Mouse (Mus musculus) midbrain, embryonic 12.5 days (tissue): Measurements from ENCODE around the gene Hmgcll1. TPM values are rescaled to one million over a fixed set of nuclear protein-coding genes. Genes with fewer than 3 reads are reported as not detected.
"Not testable (repeated sequence)": the region's sequence is repeated elsewhere in the genome, so short reads cannot be mapped to it uniquely, and the experiment has no call there.

ENCODE experiments used
- ATAC-seq: fragments of 200-750 bp; cut with Nextera tagmentation; 2 replicates; pipeline ENCODE4 v1.8.0; 2017; ENCODE audit warnings: low read depth, moderate TSS enrichment, moderate library complexity; ENCODE audit not compliant: low FRiP score
- H3K27ac ChIP-seq: fragments of 300-500 bp; sonication (generic); replicated peaks from 2 replicates; pipeline ENCODE4 v1.5.1; 2016; ENCODE audit warnings: mild to moderate bottlenecking
- H3K27me3 ChIP-seq: fragments of 300-500 bp; sonication (generic); 2 replicates; pipeline ENCODE4 v1.6.1; 2016; ENCODE audit warnings: mild to moderate bottlenecking
- H3K36me3 ChIP-seq: fragments of 300-500 bp; sonication (generic); 2 replicates; pipeline ENCODE4 v1.6.1; 2016
- H3K4me1 ChIP-seq: fragments of 300-500 bp; sonication (generic); 2 replicates; pipeline ENCODE4 v1.6.1; 2016
- H3K4me2 ChIP-seq: fragments of 300-500 bp; sonication (generic); replicated peaks from 2 replicates; pipeline ENCODE4 v1.6.1; 2016; ENCODE audit warnings: mild to moderate bottlenecking, moderate library complexity
- H3K4me3 ChIP-seq: fragments of 300-500 bp; sonication (generic); 2 replicates; pipeline ENCODE4 v1.5.1; 2016; ENCODE audit warnings: mild to moderate bottlenecking
- H3K9ac ChIP-seq: fragments of 300-500 bp; sonication (generic); replicated peaks from 2 replicates; pipeline ENCODE4 v1.6.1; 2016; ENCODE audit warnings: mild to moderate bottlenecking, moderate library complexity
- H3K9me3 ChIP-seq: fragments of 300-500 bp; sonication (generic); 2 replicates; pipeline ENCODE4 v1.6.1; 2016; ENCODE audit warnings: mild to moderate bottlenecking
- WGBS: fragments of 180-500 bp; shearing (Covaris S2); methylation state at CpG from one replicate; pipeline ENCODE4 v1.1.7; 2016; 5-methylcytosine and 5-hydroxymethylcytosine counted together
- polyA plus RNA-seq: library from polyadenylated mRNA; unstranded; fragments of >200 nt; fragmentation: Nextera tagmentation; extraction: Ambion mirVana; gene quantifications from 2 replicates; pipeline ENCODE4 v1.2.1, GENCODE M21; 2016

The Hmgcll1 gene
- polyA plus RNA-seq, 1 experiment from 2014 or later = 15.4 TPM

DNA sequence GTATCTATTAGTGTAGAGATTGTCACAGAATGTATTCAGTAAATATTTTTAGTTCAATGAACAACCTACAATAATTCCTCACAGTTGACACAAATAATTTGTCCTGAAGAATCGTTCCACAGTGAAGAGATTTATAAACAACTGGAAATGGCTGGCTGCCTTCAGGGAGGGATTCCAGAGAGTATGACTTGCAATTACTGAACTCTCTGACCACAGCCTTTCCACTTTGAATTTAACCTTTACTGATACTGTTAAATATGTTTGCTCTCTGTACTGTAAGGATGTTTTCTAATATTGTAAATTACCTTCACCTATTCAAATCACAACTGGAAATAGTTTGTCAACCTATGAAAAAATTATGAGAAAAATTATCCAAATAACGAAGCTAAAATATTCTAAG lies 76.9 kb downstream of the Hmgcll1 start:
- Histone ChIP-seq H3K4me3 (no peak overlapping the region), H3K36me3 (no peaks in the 10 kb centered on the region), H3K9me3 (no peaks in the 10 kb centered on the region), H3K4me2 (no peak overlapping the region), H3K9ac (no peak overlapping the region), H3K4me1 (no peaks in the 10 kb centered on the region), H3K27ac (no peak overlapping the region), H3K27me3 (no peaks in the 10 kb centered on the region)
- 82% methylated on average over 2 of the region's 2 CpGs for WGBS
- no peak for ATAC-seq

DNA sequence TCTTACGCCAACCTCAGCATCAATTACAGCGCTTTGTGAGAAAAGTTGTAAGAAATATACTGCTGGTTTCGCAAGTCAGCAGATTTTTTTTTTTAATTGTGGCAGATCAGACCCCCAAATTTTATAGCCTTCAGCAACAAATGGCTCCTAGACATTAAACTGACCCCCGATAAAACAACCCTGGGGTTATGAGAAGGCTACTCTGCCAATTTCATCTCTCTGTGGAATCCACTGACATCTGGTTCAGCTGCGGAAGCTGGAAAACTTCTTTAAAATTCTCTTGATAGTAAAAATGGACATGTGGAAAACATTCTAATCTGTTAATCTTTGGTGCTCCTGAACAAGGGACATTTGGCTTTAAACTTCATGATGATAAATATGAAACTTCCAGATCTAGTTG lies 82.6 kb downstream of the Hmgcll1 start:
- H3K9me3 ChIP-seq = no peaks in the 10 kb centered on the region
- WGBS = 93% methylated on average over 5 of the region's 5 CpGs
- no peak overlapping the region for H3K4me2 ChIP-seq
- H3K36me3 ChIP-seq = no peaks in the 10 kb centered on the region
- no peak overlapping the region for H3K4me3 ChIP-seq
- no peak overlapping the region for H3K27ac ChIP-seq
- no peak for ATAC-seq
- H3K27me3 ChIP-seq = no peaks in the 10 kb centered on the region
- H3K9ac ChIP-seq = no peak overlapping the region
- H3K4me1 ChIP-seq = no peaks in the 10 kb centered on the region

DNA sequence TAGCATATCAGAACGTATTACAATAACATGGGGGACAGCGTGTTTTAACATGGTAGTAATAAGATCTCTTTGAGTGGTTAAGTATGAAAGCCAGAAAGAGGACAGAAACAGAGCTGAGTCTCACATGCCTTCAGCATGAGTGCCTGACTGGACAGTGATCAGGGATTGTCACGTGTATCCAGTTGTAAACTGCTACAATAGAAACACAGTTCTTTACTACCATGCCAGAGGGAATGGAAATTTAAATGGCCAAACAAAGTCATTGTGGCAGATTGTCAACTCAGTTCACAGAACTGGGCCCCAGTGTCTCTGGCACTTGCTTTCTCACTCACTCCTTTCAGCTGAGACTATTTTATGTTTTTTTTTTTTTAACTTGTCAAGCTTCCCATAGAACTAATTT lies 85.3 kb downstream of the Hmgcll1 start:
- no peaks in the 10 kb centered on the region for H3K9me3 ChIP-seq
- no peak overlapping the region for H3K4me2 ChIP-seq
- H3K27ac ChIP-seq = no peak overlapping the region
- ATAC-seq = no peak
- no peaks in the 10 kb centered on the region for H3K27me3 ChIP-seq
- H3K4me1 ChIP-seq = no peaks in the 10 kb centered on the region
- no peak overlapping the region for H3K4me3 ChIP-seq
- no peak overlapping the region for H3K9ac ChIP-seq
- H3K36me3 ChIP-seq = no peaks in the 10 kb centered on the region
- 91% methylated on average over 3 of the region's 3 CpGs for whole genome bisulfite sequencing

DNA sequence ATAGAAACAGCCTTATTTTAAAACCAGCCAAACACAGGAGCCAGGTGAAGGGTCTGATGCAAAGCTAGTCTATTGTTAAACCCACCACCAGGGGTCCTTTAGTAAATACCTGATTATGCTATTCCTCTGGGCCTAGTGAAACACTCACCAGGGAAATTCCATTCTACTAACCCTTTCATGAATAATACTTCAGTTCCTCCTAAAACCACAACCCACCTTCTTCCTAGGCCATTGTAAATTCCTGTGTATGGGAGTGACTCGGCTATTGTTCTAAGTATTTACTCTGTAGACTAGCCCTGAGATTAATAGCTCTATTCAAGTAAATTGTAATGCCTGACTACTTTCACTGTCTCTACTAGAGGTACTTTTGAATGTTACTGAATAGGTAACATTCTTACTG lies 89.8 kb downstream of the Hmgcll1 start:
- not testable (repeated sequence) for H3K9ac ChIP-seq, H3K27me3 ChIP-seq, ATAC-seq, H3K27ac ChIP-seq, H3K4me2 ChIP-seq, H3K9me3 ChIP-seq, H3K36me3 ChIP-seq, H3K4me3 ChIP-seq, H3K4me1 ChIP-seq
- 76% methylated on average over 1 of the region's 1 CpGs for WGBS

DNA sequence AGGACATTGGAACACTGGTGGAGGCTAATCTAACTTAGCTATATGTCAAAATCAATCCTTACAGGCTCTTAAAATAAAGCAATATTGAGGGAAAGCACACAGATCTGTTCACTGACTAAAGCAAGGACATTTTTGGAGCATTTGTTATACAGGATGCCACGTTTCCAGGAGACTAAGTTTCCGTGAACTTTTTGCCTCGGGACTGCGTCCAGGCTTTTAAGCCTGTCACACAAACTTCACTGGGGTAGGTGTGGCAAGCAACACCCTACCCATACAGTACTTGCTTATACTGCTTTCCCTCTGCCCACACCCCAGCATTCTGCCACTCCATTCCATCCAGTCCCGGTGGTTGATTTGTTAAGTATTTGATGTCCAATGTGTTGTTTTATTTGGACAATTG lies 90.2 kb downstream of the Hmgcll1 start:
- Histone ChIP-seq H3K27ac (no peak overlapping the region), H3K4me1 (no peaks in the 10 kb centered on the region), H3K27me3 (no peaks in the 10 kb centered on the region), H3K4me2 (no peak overlapping the region), H3K9ac (no peak overlapping the region), H3K9me3 (no peaks in the 10 kb centered on the region), H3K36me3 (no peaks in the 10 kb centered on the region), H3K4me3 (no peak overlapping the region)
- ATAC-seq = no peak
- 91% methylated on average over 5 of the region's 5 CpGs for WGBS

DNA sequence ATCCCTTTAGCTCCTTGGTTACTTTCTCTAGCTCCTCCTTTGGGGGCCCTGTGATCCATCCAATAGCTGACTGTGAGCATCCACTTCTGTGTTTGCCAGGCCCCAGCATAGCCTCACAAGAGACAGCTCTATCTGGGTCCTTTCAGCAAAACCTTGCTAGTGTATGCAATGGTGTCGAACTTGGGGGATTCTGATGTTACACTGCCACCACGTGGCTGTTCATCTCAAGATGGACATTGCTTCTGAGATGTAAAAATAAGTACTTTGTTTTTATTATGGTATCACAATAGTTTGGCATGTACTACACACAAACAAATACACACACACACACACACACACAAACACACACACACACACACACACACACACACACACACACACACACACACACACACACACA lies 108.2 kb downstream of the Hmgcll1 start:
- H3K4me1 ChIP-seq, H3K27me3 ChIP-seq, ATAC-seq, H3K27ac ChIP-seq, H3K36me3 ChIP-seq, H3K9ac ChIP-seq, H3K4me2 ChIP-seq, H3K4me3 ChIP-seq, H3K9me3 ChIP-seq: not testable (repeated sequence)
- WGBS = 4% methylated on average over 2 of the region's 2 CpGs

DNA sequence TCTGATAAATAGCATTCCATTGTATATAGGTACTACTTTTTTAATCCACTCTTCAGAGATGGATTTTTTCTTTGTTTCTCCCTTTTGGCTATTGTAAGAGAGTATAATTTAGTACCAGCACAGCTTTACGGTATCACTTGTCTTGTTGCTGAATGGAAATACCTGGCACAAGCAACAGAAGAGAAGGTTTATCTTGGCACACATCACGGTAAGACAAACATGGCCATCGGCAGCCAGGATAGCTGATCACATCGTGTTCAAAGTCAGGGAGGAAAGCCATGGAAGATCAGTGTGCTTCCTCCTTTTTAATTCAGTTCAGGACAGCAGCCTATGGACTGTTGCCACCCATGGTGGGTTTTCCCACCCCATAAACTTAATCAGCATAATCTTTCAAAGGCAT lies 109.6 kb downstream of the Hmgcll1 start:
- Histone ChIP-seq H3K4me1 (no peaks in the 10 kb centered on the region), H3K36me3 (no peaks in the 10 kb centered on the region), H3K27me3 (no peaks in the 10 kb centered on the region), H3K9me3 (no peaks in the 10 kb centered on the region), H3K4me3 (no peak overlapping the region), H3K27ac (no peak overlapping the region), H3K4me2 (no peak overlapping the region), H3K9ac (no peak overlapping the region)
- no peak for ATAC-seq
- 86% methylated on average over 4 of the region's 4 CpGs for WGBS

DNA sequence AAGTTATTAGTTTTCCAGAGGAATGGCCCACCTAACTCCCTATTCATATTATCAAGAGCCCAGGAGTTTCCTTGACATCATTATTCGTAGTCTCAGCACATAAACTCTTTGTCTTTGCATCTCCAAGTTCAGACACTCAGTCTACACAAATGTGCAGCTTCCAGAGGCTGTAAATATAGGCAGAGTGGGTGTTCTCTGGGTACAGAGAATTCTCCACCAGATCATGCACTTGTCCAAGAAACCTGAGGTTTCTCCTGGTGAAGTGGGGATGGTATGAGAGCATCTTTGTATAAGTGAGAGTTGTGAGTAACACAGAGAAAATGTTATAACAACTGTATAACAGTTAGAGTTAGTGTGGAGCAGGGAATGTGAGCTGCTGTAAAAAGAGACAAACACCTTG lies 114.7 kb downstream of the Hmgcll1 start:
- ATAC-seq = no peak
- no peaks in the 10 kb centered on the region for H3K4me1 ChIP-seq
- no peak overlapping the region for H3K27ac ChIP-seq
- no peaks in the 10 kb centered on the region for H3K9me3 ChIP-seq
- H3K4me3 ChIP-seq = no peak overlapping the region
- H3K9ac ChIP-seq = no peak overlapping the region
- H3K27me3 ChIP-seq = no peaks in the 10 kb centered on the region
- no peaks in the 10 kb centered on the region for H3K36me3 ChIP-seq
- WGBS = 74% methylated on average over 1 of the region's 1 CpGs
- H3K4me2 ChIP-seq = no peak overlapping the region

DNA sequence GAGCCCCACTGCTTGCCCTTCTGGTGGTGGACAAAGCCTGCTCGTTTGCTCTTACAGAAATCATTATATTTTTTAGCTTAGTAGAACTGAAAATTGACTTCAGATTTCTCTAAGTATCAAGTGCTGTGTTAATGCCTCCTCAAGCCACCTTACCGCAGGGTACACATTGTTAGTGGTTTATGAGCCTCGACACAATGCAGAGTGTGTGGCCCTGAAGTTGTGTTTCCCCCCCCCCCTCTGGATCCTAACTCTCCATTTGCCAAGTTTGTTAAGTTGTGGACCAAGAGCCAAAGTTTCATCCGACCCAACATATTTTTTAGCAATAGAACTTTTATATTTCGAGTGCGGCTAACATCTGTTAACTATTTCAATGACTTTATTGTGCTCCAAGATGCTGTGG lies 119.4 kb downstream of the Hmgcll1 start:
- 86% methylated on average over 6 of the region's 6 CpGs for WGBS
- peaks cover 4% of the 10 kb centered on the region; the same call in 1 of the 2 replicates for H3K4me1 ChIP-seq
- no peak for ATAC-seq

DNA sequence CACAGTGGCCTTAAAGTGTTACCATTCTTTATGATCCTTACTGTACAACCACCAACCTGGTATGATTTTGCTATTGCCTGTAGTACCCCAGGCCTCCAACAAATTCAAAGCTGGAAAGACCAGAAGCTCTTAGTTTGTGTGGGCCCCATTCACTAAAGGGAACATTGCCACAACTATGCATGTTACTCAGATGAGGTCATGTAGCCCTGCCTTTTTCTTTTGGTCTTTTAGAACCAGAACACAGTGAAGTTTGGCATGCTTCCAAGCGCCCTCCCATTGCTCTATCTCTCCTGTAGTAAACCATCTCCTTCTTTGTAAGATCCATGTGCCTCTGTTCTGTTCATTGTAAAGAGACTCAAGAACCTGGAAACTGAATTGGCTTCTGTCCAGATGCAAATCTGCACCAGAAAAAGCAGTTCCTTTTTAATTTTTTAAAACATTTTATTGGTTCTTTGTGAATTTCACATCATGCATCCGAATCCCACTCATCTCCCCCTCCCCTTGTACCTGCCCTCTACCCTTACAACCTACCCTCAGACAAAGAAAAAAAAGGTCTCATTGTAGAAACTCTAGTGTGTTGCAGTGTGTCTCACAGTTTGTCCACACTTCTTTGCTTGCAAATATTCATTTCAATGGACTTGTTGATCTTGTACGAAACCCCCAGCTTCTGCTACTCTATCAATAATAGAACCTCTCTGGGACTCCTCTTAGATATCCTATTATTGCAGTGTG lies 123.9 kb downstream of the Hmgcll1 start:
- Histone ChIP-seq H3K27me3 (0 out of 2 replicates have a peak, but pooled peaks cover 4% of the 10 kb centered on the region), H3K9ac (no peak overlapping the region), H3K36me3 (no peaks in the 10 kb centered on the region), H3K4me3 (no peak overlapping the region), H3K4me1 (peaks cover 4% of the 10 kb centered on the region; the same call in 1 of the 2 replicates), H3K4me2 (no peak overlapping the region), H3K9me3 (no peaks in the 10 kb centered on the region), H3K27ac (no peak overlapping the region)
- ATAC-seq = peak; percentile 58; the same call in 1 of the 2 replicates
- 74% methylated on average over 3 of the region's 3 CpGs for WGBS

More for the DNA sequence above, 119.4 kb downstream of the Hmgcll1 start:
- Histone ChIP-seq H3K27ac (no peak overlapping the region), H3K36me3 (no peaks in the 10 kb centered on the region), H3K4me3 (no peak overlapping the region), H3K4me2 (no peak overlapping the region), H3K9me3 (no peaks in the 10 kb centered on the region), H3K9ac (no peak overlapping the region), H3K27me3 (0 out of 2 replicates have a peak, but pooled peaks cover 4% of the 10 kb centered on the region)

DNA sequence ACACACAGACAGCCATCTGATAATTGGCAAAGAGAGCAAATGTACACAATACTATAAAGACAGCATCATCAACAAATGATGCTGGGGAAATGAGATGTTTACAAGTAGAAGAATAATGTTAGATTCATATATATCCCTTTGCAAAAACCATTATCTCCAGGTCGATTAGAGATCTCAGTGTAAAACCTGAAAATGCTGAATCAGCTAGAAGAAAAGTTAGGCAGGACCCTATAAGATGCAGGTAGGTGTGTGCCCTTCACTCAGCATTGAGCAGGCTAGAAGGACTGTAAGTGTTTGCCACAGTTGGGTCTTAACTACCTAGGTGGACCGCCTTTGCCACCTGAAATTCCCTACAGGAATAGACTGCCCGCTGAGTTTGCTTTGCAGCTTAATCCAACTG lies 130.9 kb downstream of the Hmgcll1 start:
- H3K9ac ChIP-seq = no peak overlapping the region

DNA sequence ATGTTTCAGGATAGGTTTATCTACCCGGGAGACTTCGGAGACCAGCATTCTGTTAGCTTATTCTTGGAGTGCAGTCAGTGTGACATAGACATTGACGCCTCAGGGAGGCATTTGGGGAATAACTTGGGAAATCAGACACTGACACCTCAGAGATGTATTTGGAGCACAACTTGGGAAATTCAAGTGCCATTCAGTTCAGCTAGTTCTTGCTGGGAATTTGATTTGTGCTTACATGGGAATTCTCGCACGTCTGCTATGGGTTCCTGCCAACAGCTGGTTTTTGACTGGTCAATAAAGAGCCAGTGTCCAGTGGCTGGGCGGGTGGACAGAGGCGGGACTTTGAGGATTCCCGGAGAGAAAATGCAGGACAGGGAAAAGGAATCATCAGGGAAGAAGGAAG lies 147.8 kb downstream of the Hmgcll1 start:
- H3K9me3 ChIP-seq = no peaks in the 10 kb centered on the region
- no peak overlapping the region for H3K4me2 ChIP-seq
- no peak for ATAC-seq
- 59% methylated on average over 8 of the region's 8 CpGs for WGBS
- no peaks in the 10 kb centered on the region for H3K36me3 ChIP-seq
- H3K27me3 ChIP-seq = no peaks in the 10 kb centered on the region
- H3K4me3 ChIP-seq = no peak overlapping the region
- H3K4me1 ChIP-seq = no peaks in the 10 kb centered on the region
- no peak overlapping the region for H3K27ac ChIP-seq
- H3K9ac ChIP-seq = no peak overlapping the region

More for the DNA sequence above, 130.9 kb downstream of the Hmgcll1 start:
- Histone ChIP-seq H3K9me3 (no peaks in the 10 kb centered on the region), H3K36me3 (no peaks in the 10 kb centered on the region), H3K4me1 (0 out of 2 replicates have a peak, but pooled peaks cover 3% of the 10 kb centered on the region), H3K4me3 (no peak overlapping the region), H3K4me2 (no peak overlapping the region), H3K27me3 (no peaks in the 10 kb centered on the region), H3K27ac (no peak overlapping the region)
- 50% methylated on average over 3 of the region's 3 CpGs for WGBS
- ATAC-seq = no peak

DNA sequence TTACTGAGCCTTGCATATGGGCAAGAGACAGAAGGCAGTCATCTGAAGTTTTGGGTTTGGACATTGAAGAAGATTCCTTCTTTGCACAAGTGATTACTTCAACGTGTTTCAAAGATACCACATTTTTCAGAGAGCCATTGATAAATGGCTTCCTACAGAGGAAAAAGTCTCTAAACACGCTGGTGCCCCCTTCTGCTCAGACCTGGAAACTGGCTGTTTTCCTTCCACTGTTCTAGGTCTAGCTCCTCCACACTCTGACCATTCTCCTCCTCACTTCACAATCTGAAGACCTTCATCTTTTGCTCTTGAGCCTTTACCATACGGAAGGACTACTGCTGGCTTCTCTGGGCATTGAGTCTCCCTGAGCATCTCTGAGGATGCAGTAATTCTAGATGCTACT lies 153.7 kb downstream of the Hmgcll1 start:
- no peak overlapping the region for H3K9ac ChIP-seq

More for the DNA sequence above, 153.7 kb downstream of the Hmgcll1 start:
- Histone ChIP-seq H3K4me1 (no peaks in the 10 kb centered on the region), H3K27me3 (no peaks in the 10 kb centered on the region), H3K36me3 (no peaks in the 10 kb centered on the region), H3K9me3 (no peaks in the 10 kb centered on the region), H3K4me2 (no peak overlapping the region), H3K27ac (no peak overlapping the region), H3K4me3 (no peak overlapping the region)
- no peak for ATAC-seq
- WGBS = 49% methylated on average over 3 of the region's 3 CpGs
